In the genomic region with DNA sequence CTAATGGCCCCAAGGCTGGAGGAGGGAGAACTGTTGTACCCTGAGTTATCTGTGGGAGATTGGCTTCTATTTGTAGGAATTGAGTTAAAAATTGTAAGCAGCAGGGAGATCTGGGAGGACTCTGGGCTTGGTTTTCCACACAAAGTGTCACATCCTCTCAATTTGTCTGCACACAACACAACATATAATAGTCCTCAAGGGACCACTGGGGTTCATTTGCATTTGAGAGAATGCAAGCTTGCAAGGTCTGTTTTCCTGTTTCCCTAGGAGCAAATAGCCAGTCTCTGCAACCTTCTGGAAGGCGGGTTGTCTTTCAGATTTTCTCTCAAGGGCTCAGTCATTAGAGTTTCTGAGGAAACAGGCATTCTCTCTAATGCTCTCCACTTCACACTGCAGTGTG, we compare ENCODE assay signal across 15 mouse cellular contexts.
DNase-seq lines count a peak whose midpoint lies in the region; ATAC-seq lines count a peak whose summit lies in the region.
"Had no signal": no experiment of that assay in that cellular context is flagged by ENCODE, and none has a peak within 500 bp of the region (broad histone marks: within the 10 kb centered on the region; RNA-seq: fewer than 3 reads in every experiment).

No protein-coding gene starts in this region.

- H3K27me3 ChIP-seq in forebrain, embryonic 11.5 days (ENCODE audit: control insufficient read depth, insufficient read depth, low read length) = no peaks in the 10 kb centered on the region
- H3K27me3 ChIP-seq in forebrain, embryonic 16.5 days (replicated peaks; ENCODE audit: control insufficient read depth, insufficient read depth, low read length) = no peaks in the 10 kb centered on the region
- no peaks in the 10 kb centered on the region for H3K27me3 ChIP-seq in neural tube, embryonic 12.5 days (replicated peaks)
- no peaks in the 10 kb centered on the region for H3K27me3 ChIP-seq in midbrain, embryonic 14.5 days (ENCODE audit: control insufficient read depth, insufficient read depth, low read length)
- no peaks in the 10 kb centered on the region for H3K27me3 ChIP-seq in neural tube, embryonic 15.5 days (replicated peaks)

- H3K4me3 ChIP-seq in forebrain, embryonic 11.5 days (ENCODE audit: low read depth, low read length) = no peak overlapping the region
- no peak overlapping the region for H3K4me3 ChIP-seq in forebrain, embryonic 16.5 days (replicated peaks; ENCODE audit: low read length)
- H3K4me3 ChIP-seq in neural tube, embryonic 12.5 days = no peak overlapping the region
- H3K4me3 ChIP-seq in midbrain, embryonic 14.5 days (replicated peaks; ENCODE audit: low read depth, low read length) = no peak overlapping the region
- H3K4me3 ChIP-seq in neural tube, embryonic 15.5 days (replicated peaks) = no peak overlapping the region

- H3K27ac ChIP-seq in forebrain, embryonic 11.5 days (ENCODE audit: low read depth, low read length) = 0 out of 2 replicates have a peak overlapping the region, but pooled peaks have one; percentile 18
- no peak overlapping the region for H3K27ac ChIP-seq in forebrain, embryonic 16.5 days (ENCODE audit: low read length)
- H3K27ac ChIP-seq in neural tube, embryonic 12.5 days = no peak overlapping the region
- peak overlapping the region; percentile 66 for H3K27ac ChIP-seq in midbrain, embryonic 14.5 days (replicated peaks; ENCODE audit: low read depth, low read length)
- H3K27ac ChIP-seq in neural tube, embryonic 15.5 days (replicated peaks) = peak overlapping the region; percentile 64

- no peaks in the 10 kb centered on the region for H3K36me3 ChIP-seq in forebrain, embryonic 11.5 days (ENCODE audit: control insufficient read depth, insufficient read depth, low read length)
- H3K36me3 ChIP-seq in forebrain, embryonic 16.5 days (ENCODE audit: control insufficient read depth, insufficient read depth) = no peaks in the 10 kb centered on the region
- H3K36me3 ChIP-seq in neural tube, embryonic 12.5 days = no peaks in the 10 kb centered on the region
- no peaks in the 10 kb centered on the region for H3K36me3 ChIP-seq in midbrain, embryonic 14.5 days (ENCODE audit: control insufficient read depth, insufficient read depth, low read length)
- H3K36me3 ChIP-seq in neural tube, embryonic 15.5 days = no peaks in the 10 kb centered on the region

- no peak for DNase-seq in forebrain, embryonic 11.5 days (ENCODE audit: low spot score)
- DNase-seq in neural tube, embryonic 10.5 days (ENCODE audit: extremely low spot score, low spot score) = no peak
- DNase-seq in midbrain, embryonic 14.5 days = peak; percentile 54
- no peak for DNase-seq in heart, postnatal 25 days (ENCODE audit: low spot score)
- DNase-seq: adrenal gland, adult 8-10 months; cerebellum, adult 11-12 months; heart, postnatal 36 days; kidney, adult 2 months; thymus, postnatal 25 days had no signal

- ATAC-seq in forebrain, embryonic 11.5 days (replicated peaks; ENCODE audit: low FRiP score) = no peak
- no peak; the same call in 1 of the 2 replicates for ATAC-seq in forebrain, embryonic 16.5 days
- ATAC-seq in neural tube, embryonic 12.5 days (ENCODE audit: low FRiP score, low read depth) = peak; percentile 17; the same call in 1 of the 2 replicates
- peak; percentile 9; the same call in 1 of the 2 replicates for ATAC-seq in midbrain, embryonic 14.5 days (ENCODE audit: low FRiP score, low TSS enrichment)
- ATAC-seq in neural tube, embryonic 15.5 days (ENCODE audit: low FRiP score) = 0 out of 2 replicates have a peak, but pooled peaks have one; percentile 12
- no peak for ATAC-seq in erythroblast, adult 5-6 weeks (replicated peaks; ENCODE audit: low FRiP score, poor library complexity, severe bottlenecking)
- ATAC-seq: activated CD4-positive, CD25-positive, alpha-beta regulatory T cell, adult 4 months; lung, postnatal 0 days had no signal

- no peak overlapping the region for H3K4me2 ChIP-seq in forebrain, embryonic 11.5 days (ENCODE audit: low read depth, low read length, severe bottlenecking)
- H3K4me2 ChIP-seq in forebrain, embryonic 16.5 days (ENCODE audit: low read length) = no peak overlapping the region
- peak overlapping the region; percentile 32; the same call in 1 of the 2 replicates for H3K4me2 ChIP-seq in neural tube, embryonic 12.5 days (replicated peaks)
- peak overlapping the region; percentile 41 for H3K4me2 ChIP-seq in midbrain, embryonic 14.5 days (ENCODE audit: low read length)
- H3K4me2 ChIP-seq in neural tube, embryonic 15.5 days = peak overlapping the region; percentile 44

- no peaks in the 10 kb centered on the region for H3K4me1 ChIP-seq in forebrain, embryonic 11.5 days (replicated peaks; ENCODE audit: control insufficient read depth, insufficient read depth, low read length)
- H3K4me1 ChIP-seq in forebrain, embryonic 16.5 days (replicated peaks; ENCODE audit: control insufficient read depth, insufficient read depth, low read length) = peaks cover 6% of the 10 kb centered on the region
- H3K4me1 ChIP-seq in neural tube, embryonic 12.5 days = peaks cover 6% of the 10 kb centered on the region
- peaks cover 21% of the 10 kb centered on the region; the same call in 1 of the 2 replicates for H3K4me1 ChIP-seq in midbrain, embryonic 14.5 days (ENCODE audit: control insufficient read depth, insufficient read depth, low read length)
- H3K4me1 ChIP-seq in neural tube, embryonic 15.5 days = peaks cover 17% of the 10 kb centered on the region

- H3K9ac ChIP-seq in forebrain, embryonic 11.5 days (ENCODE audit: low read length) = no peak overlapping the region
- no peak overlapping the region for H3K9ac ChIP-seq in forebrain, embryonic 16.5 days (replicated peaks; ENCODE audit: low read depth, low read length)
- no peak overlapping the region for H3K9ac ChIP-seq in neural tube, embryonic 12.5 days
- H3K9ac ChIP-seq in midbrain, embryonic 14.5 days (replicated peaks; ENCODE audit: low read length) = peak overlapping the region; percentile 24; the same call in 1 of the 2 replicates
- no peak overlapping the region for H3K9ac ChIP-seq in neural tube, embryonic 15.5 days (replicated peaks)

- intact Hi-C loops in heart, postnatal 25 days (cut with DNase I) = no loop called here

- H3K9me3 ChIP-seq in forebrain, embryonic 11.5 days (ENCODE audit: control insufficient read depth, low read length) = no peaks in the 10 kb centered on the region
- no peaks in the 10 kb centered on the region for H3K9me3 ChIP-seq in forebrain, embryonic 16.5 days (ENCODE audit: control insufficient read depth, low read length)
- no peaks in the 10 kb centered on the region for H3K9me3 ChIP-seq in neural tube, embryonic 12.5 days
- H3K9me3 ChIP-seq in midbrain, embryonic 14.5 days (ENCODE audit: control insufficient read depth, low read length) = no peaks in the 10 kb centered on the region
- no peaks in the 10 kb centered on the region for H3K9me3 ChIP-seq in neural tube, embryonic 15.5 days (replicated peaks)

- WGBS in forebrain, embryonic 11.5 days = 59% methylated on average over 1 of the region's 1 CpGs
- WGBS in forebrain, embryonic 16.5 days = 34% methylated on average over 1 of the region's 1 CpGs
- WGBS in neural tube, embryonic 12.5 days = 56% methylated on average over 1 of the region's 1 CpGs
- WGBS in midbrain, embryonic 14.5 days = 38% methylated on average over 1 of the region's 1 CpGs
- 32% methylated on average over 1 of the region's 1 CpGs for WGBS in neural tube, embryonic 15.5 days

Comparison
In these comparisons a context has a peak if more than half of its experiments do, and no peak if none do; other contexts are left out.
1. H3K27ac ChIP-seq: peak in forebrain, embryonic 11.5 days (single experiment), midbrain, embryonic 14.5 days (single experiment) and neural tube, embryonic 15.5 days (single experiment); none in forebrain, embryonic 16.5 days (single experiment) and neural tube, embryonic 12.5 days (single experiment).
2. ATAC-seq: peak in neural tube, embryonic 12.5 days (single experiment), midbrain, embryonic 14.5 days (single experiment) and neural tube, embryonic 15.5 days (single experiment); none in forebrain, embryonic 11.5 days (single experiment), forebrain, embryonic 16.5 days (single experiment) and erythroblast, adult 5-6 weeks (single experiment).
3. H3K4me2 ChIP-seq: peak in neural tube, embryonic 12.5 days (single experiment), midbrain, embryonic 14.5 days (single experiment) and neural tube, embryonic 15.5 days (single experiment); none in forebrain, embryonic 11.5 days (single experiment) and forebrain, embryonic 16.5 days (single experiment).